Mouse (Mus musculus) hindbrain, embryonic 11.5 days (tissue): Measurements from ENCODE around the gene Olfr644. TPM values are rescaled to one million over a fixed set of nuclear protein-coding genes. Genes with fewer than 3 reads are reported as not detected.

Experiments
- ATAC-seq: fragments of 200-750 bp; cut with Nextera tagmentation; 2 replicates; pipeline ENCODE4 v1.8.0; 2017; ENCODE audit warnings: mild to moderate bottlenecking, moderate TSS enrichment, moderate library complexity; ENCODE audit not compliant: low FRiP score
- DNase-seq: peaks from one replicate; pipeline ENCODE4 v3.0.0-alpha.2; 2015; ENCODE audit warnings: low spot score
- H3K27ac ChIP-seq: fragments of 300-500 bp; sonication (generic); 2 replicates; pipeline ENCODE4 v1.5.1; 2014; ENCODE audit warnings: mild to moderate bottlenecking, low read depth, low read length
- H3K27me3 ChIP-seq: fragments of 300-500 bp; sonication (generic); 2 replicates; pipeline ENCODE4 v1.6.1; 2014; ENCODE audit warnings: mild to moderate bottlenecking, low read length, moderate library complexity, mixed read lengths; ENCODE audit not compliant: control insufficient read depth, insufficient read depth
- H3K36me3 ChIP-seq: fragments of 300-500 bp; sonication (generic); 2 replicates; pipeline ENCODE4 v1.6.1; 2014; ENCODE audit warnings: mild to moderate bottlenecking, low read length, moderate library complexity, mixed read lengths; ENCODE audit not compliant: control insufficient read depth, insufficient read depth
- H3K4me1 ChIP-seq: fragments of 300-500 bp; sonication (generic); replicated peaks from 2 replicates; pipeline ENCODE4 v1.6.1; 2014; ENCODE audit warnings: low read length, mixed read lengths; ENCODE audit not compliant: control insufficient read depth, insufficient read depth
- H3K4me2 ChIP-seq: fragments of 300-500 bp; sonication (generic); replicated peaks from 2 replicates; pipeline ENCODE4 v1.6.1; 2014; ENCODE audit warnings: mild to moderate bottlenecking, low read depth, low read length
- H3K4me3 ChIP-seq: fragments of 300-500 bp; sonication (generic); 2 replicates; pipeline ENCODE4 v1.5.1; 2014; ENCODE audit warnings: low read depth, low read length
- H3K9ac ChIP-seq: fragments of 300-500 bp; sonication (generic); 2 replicates; pipeline ENCODE4 v1.6.1; 2014; ENCODE audit warnings: low read depth, low read length
- H3K9me3 ChIP-seq: fragments of 300-500 bp; sonication (generic); 2 replicates; pipeline ENCODE4 v1.6.1; 2016; ENCODE audit warnings: low read length; ENCODE audit not compliant: control insufficient read depth
- WGBS: fragments of 180-500 bp; shearing (Covaris S2); extraction: QIAGEN DNeasy Blood & Tissue Kit; methylation state at CpG from one replicate; pipeline ENCODE4 v1.1.7; 2014; 5-methylcytosine and 5-hydroxymethylcytosine counted together
- polyA plus RNA-seq: library from polyadenylated mRNA; unstranded; fragments of >200 nt; fragmentation: Nextera tagmentation; extraction: Ambion mirVana; gene quantifications from 2 replicates; pipeline ENCODE4 v1.2.1, GENCODE M21; 2014

Gene Olfr644
- polyA plus RNA-seq: not detected in 2 replicates

DNA sequence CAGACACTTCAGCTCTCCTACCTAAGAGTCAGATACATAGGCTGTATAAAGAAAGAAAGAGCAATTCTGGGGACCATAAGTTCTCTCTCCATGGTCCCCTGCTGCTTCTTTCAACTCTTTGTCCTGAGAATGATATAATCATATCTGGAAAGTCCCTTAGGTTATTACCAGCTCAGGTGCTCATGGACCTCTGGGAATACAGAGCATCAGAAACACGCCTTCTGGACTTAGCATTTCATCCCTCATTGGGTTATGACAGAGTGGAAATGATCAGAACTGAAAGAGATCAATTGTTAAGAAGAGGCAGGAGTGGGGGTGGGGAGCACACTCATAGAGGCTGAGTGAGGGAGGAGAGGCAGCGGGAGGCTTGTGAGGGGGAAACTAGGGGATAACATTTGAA, at the start of gene Olfr644:
Gene Olfr644 (minus strand): TSS at position 101 of the 400 bp plus-strand sequence.
- ATAC-seq (no peak), DNase-seq (no peak)
- Histone ChIP-seq H3K9me3 (no peaks in the 10 kb centered on the region), H3K27me3 (no peaks in the 10 kb centered on the region), H3K4me2 (no peak within 1 kb of the TSS), H3K4me3 (no peak within 1 kb of the TSS), H3K27ac (no peak within 1 kb of the TSS), H3K36me3 (no peaks in the 10 kb centered on the region), H3K9ac (no peak within 1 kb of the TSS), H3K4me1 (no peaks in the 10 kb centered on the region)
- 72% methylated on average over 2 of the region's 2 CpGs for whole genome bisulfite sequencing

DNA sequence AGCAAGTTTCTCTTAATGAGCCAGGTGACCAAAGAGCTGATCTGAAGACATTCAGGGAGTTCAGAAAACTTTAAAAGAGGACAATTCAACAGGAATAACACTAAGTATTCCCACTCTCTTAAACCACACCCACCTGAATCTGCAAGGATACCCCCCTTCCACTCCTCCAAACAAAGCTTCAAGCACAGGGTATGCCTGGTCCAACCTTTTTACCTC, 33.0 kb upstream of the Olfr644 start, which contains the start of gene Olfr646:
Gene Olfr646 (plus strand): TSS at position 117 of the 216 bp plus-strand sequence.
- no peak for DNase-seq
- no peak for ATAC-seq
- no peak within 1 kb of the TSS for H3K4me2 ChIP-seq
- H3K9me3 ChIP-seq: no peaks in the 10 kb centered on the region
- no peaks in the 10 kb centered on the region for H3K36me3 ChIP-seq
- H3K27me3 ChIP-seq: no peaks in the 10 kb centered on the region
- H3K9ac ChIP-seq: no peak within 1 kb of the TSS
- no peaks in the 10 kb centered on the region for H3K4me1 ChIP-seq
- no peak within 1 kb of the TSS for H3K4me3 ChIP-seq
- H3K27ac ChIP-seq: no peak within 1 kb of the TSS

DNA sequence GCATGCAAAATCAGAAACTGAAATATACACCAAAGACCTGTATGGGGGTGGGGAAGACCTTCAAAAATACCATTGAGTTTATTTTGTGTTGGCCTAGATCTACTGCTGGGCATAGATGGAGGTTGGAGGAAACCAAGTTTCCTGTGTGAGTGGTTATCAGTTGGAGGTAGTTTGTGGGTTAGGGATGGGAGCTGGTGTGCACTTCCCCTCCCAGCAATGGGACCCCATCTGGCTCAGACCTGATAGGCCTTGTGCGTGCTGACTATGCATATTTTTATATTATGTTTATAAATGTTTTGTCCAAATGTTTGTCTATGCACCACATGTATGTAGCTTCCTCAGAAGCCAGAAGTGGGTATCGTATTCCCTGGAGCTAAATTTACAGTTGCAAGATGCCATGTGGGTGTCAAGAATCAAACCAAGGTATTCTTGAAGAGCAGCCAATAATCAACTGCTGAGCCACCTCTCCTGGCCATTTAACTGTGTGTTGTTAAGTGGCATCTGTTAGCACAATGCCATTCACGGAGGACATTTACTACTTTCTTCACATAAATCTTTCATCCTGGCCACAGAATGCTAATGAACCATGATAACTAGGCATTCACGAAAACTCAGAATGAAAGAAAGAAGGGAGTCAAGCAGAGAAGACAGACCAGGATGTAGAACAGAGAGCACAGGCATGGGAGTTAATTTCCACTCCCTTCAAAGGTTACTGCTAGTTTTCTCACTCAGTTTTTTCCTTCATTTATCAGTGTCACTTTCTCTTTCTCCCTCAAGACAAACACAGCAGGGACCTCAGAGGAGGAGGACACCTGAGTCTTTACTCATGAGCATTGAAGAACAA, 32.5 kb upstream of the Olfr644 start:
- no peak overlapping the region for H3K27ac ChIP-seq
- H3K36me3 ChIP-seq: no peaks in the 10 kb centered on the region
- H3K4me1 ChIP-seq: no peaks in the 10 kb centered on the region
- ATAC-seq (no peak), DNase-seq (no peak)
- no peaks in the 10 kb centered on the region for H3K27me3 ChIP-seq
- H3K4me3 ChIP-seq: no peak overlapping the region
- H3K9ac ChIP-seq: no peak overlapping the region
- no peaks in the 10 kb centered on the region for H3K9me3 ChIP-seq
- WGBS: 58% methylated on average over 4 of the region's 4 CpGs
- no peak overlapping the region for H3K4me2 ChIP-seq

DNA sequence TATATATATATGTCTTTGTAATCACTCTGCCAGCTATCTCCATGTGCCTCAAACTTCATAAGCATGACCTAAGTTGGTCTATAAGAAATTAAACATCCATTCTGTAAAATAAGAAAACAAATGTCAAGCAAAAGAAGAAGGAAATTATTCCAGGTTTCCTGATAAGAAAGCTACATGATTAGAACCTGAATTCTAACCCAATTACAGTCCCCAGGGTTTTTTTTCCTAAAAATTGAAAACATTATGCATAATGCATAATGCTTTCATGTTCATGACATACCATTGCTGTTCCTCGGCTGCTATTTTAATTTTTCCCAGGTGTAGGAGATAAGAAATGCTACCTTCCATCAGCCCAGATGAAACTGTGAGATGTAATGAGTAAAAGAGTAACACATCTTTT, 13.7 kb upstream of the Olfr644 start, which contains the start of gene Olfr645:
Gene Olfr645 (minus strand): TSS at position 101 of the 400 bp plus-strand sequence.
- H3K36me3 ChIP-seq: no peaks in the 10 kb centered on the region
- H3K4me2 ChIP-seq: no peak within 1 kb of the TSS
- H3K9ac ChIP-seq: no peak within 1 kb of the TSS
- ATAC-seq (no peak), DNase-seq (no peak)
- WGBS: 85% methylated on average over 1 of the region's 1 CpGs
- no peaks in the 10 kb centered on the region for H3K27me3 ChIP-seq
- no peaks in the 10 kb centered on the region for H3K4me1 ChIP-seq
- no peaks in the 10 kb centered on the region for H3K9me3 ChIP-seq
- no peak within 1 kb of the TSS for H3K4me3 ChIP-seq
- no peak within 1 kb of the TSS for H3K27ac ChIP-seq

DNA sequence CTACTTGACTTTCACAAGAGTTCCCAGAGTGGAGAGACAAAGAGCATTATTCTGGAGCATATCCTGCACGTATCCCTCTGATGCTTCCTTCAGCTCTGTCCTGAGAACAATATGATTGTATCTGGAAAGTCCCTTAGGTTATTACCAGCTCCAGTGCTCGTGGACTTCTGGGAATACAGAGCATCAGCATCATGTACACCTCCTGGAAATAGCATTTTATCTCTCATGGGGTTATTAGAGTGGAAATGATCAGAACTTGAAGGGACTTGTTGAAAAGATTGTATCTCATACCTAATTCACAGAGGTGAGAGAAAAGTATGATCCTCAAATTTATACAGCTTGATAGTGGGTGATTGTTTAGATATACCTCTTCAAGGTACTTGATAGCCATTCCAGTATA, 10.3 kb downstream of the Olfr644 start, which contains the start of gene 4930516K23Rik:
Gene 4930516K23Rik (minus strand): TSS at position 101 of the 400 bp plus-strand sequence.
- no peak for DNase-seq
- no peaks in the 10 kb centered on the region for H3K36me3 ChIP-seq
- no peak within 1 kb of the TSS for H3K9ac ChIP-seq
- H3K4me2 ChIP-seq: no peak within 1 kb of the TSS
- H3K27ac ChIP-seq: no peak within 1 kb of the TSS
- no peak within 1 kb of the TSS for H3K4me3 ChIP-seq
- 63% methylated on average over 2 of the region's 2 CpGs for WGBS
- H3K27me3 ChIP-seq: no peaks in the 10 kb centered on the region
- no peak for ATAC-seq
- no peaks in the 10 kb centered on the region for H3K9me3 ChIP-seq
- no peaks in the 10 kb centered on the region for H3K4me1 ChIP-seq

DNA sequence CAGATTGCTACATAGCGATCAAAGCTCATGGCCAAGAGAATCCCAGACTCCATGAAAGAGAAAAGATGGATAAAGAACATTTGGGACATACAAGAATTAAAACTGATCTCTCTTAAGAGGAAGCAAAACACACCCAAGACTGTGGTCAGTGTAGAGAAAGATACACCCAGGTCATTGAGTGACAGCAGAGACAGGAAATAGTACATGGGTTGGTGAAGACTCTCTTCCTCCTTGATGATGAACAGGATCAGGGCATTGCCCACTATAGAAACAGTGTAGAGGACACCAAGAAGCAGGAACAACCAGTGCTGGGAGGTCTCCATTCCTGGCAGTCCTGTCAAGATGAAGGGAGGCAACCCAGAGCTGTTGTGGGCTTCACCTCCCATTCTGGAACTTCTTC, 12.5 kb downstream of the Olfr644 start:
- WGBS: 96% methylated on average over 1 of the region's 1 CpGs
- DNase-seq (no peak), ATAC-seq (no peak)
- H3K9ac ChIP-seq: no peak overlapping the region
- no peak overlapping the region for H3K4me2 ChIP-seq
- H3K9me3 ChIP-seq: no peaks in the 10 kb centered on the region
- no peak overlapping the region for H3K27ac ChIP-seq
- H3K4me3 ChIP-seq: no peak overlapping the region
- H3K27me3 ChIP-seq: no peaks in the 10 kb centered on the region
- H3K4me1 ChIP-seq: no peaks in the 10 kb centered on the region
- no peaks in the 10 kb centered on the region for H3K36me3 ChIP-seq

DNA sequence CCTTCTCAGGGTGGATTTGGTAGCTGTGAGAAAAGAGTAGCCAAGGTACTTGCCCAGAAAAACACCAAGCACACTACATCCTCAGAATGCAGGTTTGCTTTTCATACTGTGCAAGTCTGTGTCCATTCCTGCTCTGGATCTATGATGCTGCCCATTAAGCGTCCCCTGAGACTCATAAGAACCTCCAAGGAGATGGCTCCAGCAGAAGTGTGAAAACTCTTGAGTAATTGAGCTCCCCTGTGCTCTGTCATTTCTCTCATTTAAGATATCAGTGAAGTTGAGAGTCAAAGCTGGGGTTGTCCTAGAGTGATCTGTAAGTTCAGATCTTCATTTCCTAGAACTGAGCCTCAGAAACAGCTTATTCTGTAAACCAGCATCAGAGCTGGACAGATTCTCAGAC, 19.1 kb downstream of the Olfr644 start, which contains the start of gene Olfr642:
Gene Olfr642 (minus strand): TSS at position 101 of the 400 bp plus-strand sequence.
- no peaks in the 10 kb centered on the region for H3K4me1 ChIP-seq
- no peak within 1 kb of the TSS for H3K9ac ChIP-seq
- no peak for ATAC-seq
- no peaks in the 10 kb centered on the region for H3K36me3 ChIP-seq
- no peak within 1 kb of the TSS for H3K27ac ChIP-seq
- DNase-seq: no peak
- H3K4me3 ChIP-seq: no peak within 1 kb of the TSS
- no peak within 1 kb of the TSS for H3K4me2 ChIP-seq
- no peaks in the 10 kb centered on the region for H3K9me3 ChIP-seq
- 70% methylated on average over 1 of the region's 1 CpGs for WGBS
- H3K27me3 ChIP-seq: no peaks in the 10 kb centered on the region

DNA sequence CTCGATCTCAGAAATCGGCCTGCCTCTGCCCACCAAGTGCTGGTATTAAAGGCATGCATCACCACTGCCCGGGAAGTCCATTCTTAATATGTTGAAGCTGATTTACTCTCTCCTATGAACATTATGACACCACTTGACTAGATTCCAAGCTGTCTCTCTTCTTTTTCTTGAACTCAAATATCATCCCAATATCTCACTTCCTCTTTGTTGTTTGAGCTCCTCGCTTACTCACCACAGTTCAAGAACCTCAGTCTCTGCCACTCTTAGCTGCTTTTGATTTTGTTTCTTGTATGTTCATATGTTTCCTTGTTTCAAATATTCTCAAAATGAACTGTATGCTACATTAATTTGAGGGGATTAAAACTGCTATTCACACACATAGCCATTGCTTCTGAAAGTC, 20.9 kb downstream of the Olfr644 start:
- H3K9ac ChIP-seq: no peak overlapping the region
- no peak overlapping the region for H3K4me2 ChIP-seq
- H3K4me3 ChIP-seq: no peak overlapping the region
- H3K9me3 ChIP-seq: no peaks in the 10 kb centered on the region
- no peaks in the 10 kb centered on the region for H3K4me1 ChIP-seq
- DNase-seq: no peak
- no peaks in the 10 kb centered on the region for H3K27me3 ChIP-seq
- no peaks in the 10 kb centered on the region for H3K36me3 ChIP-seq
- ATAC-seq: no peak
- no peak overlapping the region for H3K27ac ChIP-seq
- 89% methylated on average over 4 of the region's 4 CpGs for WGBS

DNA sequence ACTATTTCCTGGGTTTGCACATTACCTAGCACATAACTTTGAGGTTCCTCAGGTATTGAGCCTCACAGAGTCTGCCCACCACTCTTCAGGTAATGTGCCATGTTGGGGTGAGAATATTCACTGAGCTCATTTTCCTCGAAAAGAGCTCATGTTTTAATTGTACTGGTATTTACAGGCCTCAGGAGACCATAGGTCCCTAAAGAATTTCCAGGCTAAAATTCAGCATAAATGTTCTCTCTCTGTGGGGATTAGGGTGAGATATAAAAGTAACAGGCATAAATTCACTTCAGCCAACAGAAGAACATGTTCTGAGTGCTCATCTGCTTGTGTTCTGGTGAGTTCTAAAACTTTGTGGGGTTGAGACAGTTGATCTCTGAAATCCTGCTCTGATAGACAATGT, 36.5 kb downstream of the Olfr644 start, which contains the start of gene Olfr641:
Gene Olfr641 (plus strand): TSS at position 301 of the 400 bp plus-strand sequence.
- Histone ChIP-seq H3K27me3 (no peaks in the 10 kb centered on the region), H3K9me3 (no peaks in the 10 kb centered on the region), H3K4me2 (no peak within 1 kb of the TSS), H3K9ac (no peak within 1 kb of the TSS), H3K4me3 (no peak within 1 kb of the TSS), H3K27ac (no peak within 1 kb of the TSS), H3K36me3 (no peaks in the 10 kb centered on the region), H3K4me1 (no peaks in the 10 kb centered on the region)
- DNase-seq: no peak
- ATAC-seq: no peak
- WGBS: 74% methylated on average over 1 of the region's 1 CpGs
